Mouse (Mus musculus): Measurements from ENCODE around the gene Akap13.

Gene Akap13

DNA sequence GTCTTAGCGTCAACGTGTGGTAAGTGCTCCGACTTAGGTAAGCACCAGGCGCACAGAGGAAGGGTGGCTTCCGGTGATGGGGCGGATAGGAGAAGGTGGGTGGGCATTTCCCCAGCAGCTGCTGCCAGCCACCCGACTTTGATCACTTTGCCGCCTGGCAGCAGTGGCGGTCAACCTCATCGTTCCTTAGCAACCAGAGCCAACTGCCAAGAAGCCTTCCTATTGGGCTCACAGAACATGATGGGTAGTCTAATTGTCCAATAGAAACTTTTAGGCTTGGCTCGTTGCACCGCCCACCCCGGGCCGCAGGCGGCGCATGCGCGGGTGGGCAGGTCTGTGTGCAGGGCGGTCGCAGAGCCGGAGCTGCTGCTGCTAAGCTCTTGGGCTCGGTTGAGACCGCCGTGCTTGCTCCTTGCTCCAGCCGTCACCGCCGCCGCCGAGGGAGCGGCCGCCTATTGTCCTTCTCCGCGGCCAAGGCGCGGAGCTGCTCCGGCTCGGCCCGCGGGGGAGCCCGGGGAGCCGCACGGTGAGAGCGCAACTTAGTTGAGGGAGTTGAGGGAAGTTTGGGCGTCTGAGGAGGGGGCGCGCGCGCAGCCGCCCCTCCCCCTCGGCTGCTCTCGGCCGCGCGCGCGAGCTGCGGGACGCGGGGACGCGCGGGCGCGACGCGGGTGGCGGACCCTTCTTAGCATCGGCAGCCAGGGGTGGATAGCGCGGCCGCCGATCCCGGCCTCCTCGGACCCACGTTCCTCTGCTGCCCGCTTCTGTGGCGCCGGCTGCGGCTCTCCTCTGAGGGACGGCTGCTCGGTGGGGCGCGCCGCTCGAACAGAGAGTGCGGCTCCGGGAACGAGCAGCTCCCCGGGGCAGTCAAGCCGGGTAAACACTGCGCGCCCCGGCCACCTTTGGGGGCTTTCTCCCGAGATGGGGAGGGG lies at the start of gene Akap13:
Gene Akap13, plus strand, starts transcription at position 312 of the 929 bp plus-strand sequence.
- peak; percentile 93 for DNase-seq

- no peak for DNase-seq
Measured at GRCm38 (mm10) chr7:75410641-75411040, 44.7 kb upstream of the Akap13 start.

DNA sequence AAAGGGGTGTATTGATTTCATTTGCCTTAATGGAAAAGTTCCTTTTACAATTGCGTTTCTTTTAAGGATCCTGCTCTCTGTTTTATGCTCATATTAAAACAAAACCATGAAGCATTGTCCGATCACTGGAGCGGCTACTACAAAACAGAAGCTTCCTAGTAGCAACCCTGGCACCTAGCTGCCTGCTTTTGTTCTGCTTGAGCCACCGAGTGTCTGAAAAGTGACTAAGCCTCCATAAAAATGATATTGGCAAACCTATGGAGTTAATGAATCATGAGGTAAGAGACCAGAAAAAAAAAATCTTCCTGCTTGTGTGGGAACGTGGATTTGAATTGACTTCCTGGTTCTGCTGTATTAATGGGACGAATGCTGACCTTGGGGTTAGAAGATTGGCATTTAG lies 44.1 kb upstream of the Akap13 start:
- no peak for DNase-seq

DNA sequence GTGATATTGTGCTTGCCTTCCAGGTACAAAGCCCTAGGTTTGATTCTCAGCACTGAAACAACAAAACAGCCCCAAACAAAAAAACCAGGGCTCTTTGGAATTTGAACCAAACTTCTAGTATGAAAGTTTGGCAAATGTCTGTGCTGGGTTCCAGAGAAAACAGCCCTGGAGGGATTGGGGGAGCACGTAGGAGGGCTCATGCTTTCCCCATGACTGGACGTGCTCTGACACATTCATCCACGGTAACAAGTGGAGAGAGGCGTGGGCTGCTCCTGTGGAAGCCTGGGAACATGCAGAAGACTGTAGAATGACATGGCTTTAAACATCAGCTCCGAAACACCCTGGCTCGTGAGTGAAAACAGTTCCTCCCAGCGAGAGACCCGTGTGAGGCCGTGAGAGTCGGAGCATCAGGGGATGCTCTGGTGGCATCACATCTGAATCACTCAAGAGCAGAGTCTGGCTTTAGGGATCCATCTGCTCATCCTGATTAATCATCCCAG lies 43.3 kb upstream of the Akap13 start:
- DNase-seq, result no peak

DNA sequence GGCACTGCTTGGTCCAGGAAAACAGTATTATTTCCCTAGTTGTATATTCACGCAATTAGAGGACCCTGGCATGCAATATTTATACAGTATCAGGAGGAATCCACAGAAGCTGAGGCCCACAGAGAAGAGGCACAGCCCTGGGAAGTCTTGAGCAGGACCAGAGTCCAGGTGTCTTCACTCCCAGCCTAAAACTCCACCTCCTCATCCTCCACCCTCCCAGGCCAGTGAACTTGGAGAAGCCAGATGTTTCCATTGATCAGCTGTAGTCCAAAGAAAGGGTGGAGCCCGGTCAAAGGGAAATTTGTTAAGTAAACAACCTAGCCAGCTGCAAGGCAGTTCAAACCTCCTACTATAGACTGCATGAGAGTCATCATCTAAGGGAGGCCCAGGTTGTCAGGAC lies 42.8 kb upstream of the Akap13 start:
- no peak for DNase-seq

GRCm38 (mm10) chr7:75413903-75414302 lies 41.4 kb upstream of the Akap13 start:
- peak; percentile 10 for DNase-seq

DNA sequence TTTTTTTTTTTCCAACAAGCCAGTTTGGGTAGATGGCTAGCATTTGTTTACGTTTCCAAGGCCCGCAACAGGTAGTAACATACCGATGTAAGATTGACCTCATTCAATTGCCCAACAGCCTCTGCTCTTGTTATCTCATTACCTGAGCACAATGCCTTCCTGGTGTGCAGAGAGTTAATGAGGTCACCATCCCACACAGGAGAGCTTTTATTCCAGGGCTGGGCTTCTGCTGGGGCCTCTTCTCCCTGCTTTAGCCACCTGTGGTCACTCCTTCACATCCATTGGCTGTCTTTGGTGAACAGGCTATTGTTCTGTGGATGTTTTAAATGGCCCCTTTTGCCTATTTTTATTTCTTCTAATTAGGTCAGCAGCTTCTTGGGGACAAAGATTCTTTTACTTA lies 41.0 kb upstream of the Akap13 start:
- no peak for DNase-seq

DNA sequence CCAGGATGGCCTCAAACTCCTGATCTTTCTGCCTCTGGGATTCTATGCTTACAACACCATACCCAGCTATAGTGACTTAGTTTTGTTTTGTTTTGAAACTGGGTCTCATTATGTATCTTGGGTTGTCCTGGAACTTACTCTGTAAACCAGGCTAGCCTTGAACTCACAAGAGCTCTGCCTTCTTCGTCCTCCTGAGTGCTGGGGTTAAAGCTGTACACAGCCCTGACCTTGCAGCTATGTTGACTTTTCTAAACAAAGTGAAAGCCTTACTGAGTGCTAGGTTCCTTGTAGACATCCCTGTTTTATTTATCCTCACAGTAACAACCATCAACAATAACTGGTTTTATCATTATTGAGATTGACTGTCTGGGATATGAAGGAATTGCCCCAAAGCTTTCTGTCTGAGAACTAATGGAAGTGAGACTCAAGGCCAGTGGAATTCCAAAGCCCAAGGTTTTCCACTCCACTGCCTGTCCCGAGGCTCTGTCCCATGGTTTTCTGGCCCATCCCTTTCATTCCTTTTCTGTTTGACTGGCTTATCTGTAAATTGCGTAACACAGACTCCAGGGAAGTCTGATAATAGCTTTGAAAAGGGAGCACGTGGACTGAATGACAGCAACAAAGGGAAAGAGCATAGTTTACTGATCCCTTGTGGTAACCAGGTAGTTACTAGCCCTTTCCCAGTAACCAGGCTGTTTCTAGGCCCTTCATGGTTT lies 40.0 kb upstream of the Akap13 start:
- DNase-seq, result no peak

DNA sequence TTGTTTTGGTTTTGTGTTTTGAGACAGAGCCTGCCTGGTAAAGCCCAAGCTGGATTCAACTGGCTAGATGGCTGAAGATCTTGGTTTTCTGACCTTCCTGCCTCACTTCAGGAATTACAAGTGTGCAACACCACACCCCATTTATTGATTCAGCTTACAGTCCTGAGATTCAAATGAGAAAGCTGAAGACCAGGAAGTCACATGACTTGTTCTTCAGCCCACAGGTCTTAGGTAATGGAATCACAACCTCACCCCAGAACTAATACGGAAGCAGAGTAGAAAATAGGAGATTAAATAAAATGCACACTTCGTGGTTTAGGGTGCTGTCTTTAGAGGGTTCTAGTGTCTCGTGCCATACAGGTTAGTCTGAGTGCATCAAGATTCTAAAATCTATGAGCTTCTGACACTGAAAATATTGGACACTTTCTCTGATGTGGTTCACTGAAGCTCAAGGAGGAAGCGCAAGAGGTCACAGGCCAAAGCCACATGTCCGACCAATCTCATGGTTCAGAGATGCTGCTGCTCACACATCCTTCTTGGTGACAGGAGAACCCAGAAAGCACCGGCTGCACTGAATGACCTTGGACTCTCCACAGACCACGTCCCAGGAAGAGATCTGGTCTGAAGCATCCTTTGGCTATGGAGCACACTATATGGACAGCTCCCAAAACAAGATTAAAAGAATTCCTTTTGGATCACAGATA lies 39.3 kb upstream of the Akap13 start:
- DNase-seq, result no peak

DNA sequence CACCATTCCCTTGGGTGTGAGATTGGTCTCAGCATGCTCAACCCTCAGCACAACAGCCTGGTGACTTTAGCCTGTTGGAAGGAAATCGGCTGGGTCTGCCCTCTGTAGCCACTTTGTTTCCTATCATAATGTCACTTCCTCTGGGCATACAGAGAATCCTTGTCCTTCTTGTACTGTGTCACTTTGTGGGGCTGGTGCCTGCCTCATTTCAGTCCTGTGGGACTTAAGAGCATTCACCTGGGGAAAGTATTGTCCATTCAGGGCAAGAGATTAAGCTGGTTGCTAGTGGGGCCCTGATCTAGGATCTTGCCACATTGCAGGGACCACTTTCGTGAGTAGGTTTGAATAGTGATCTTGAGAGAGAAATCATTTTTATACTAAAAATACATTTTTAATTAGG lies 34.4 kb upstream of the Akap13 start:
- DNase-seq, result no peak

GRCm38 (mm10) chr7:75424121-75424520 lies 31.2 kb upstream of the Akap13 start:
- DNase-seq, result no peak

GRCm38 (mm10) chr7:75427322-75427721 lies 28.0 kb upstream of the Akap13 start:
- DNase-seq, result no peak

DNA sequence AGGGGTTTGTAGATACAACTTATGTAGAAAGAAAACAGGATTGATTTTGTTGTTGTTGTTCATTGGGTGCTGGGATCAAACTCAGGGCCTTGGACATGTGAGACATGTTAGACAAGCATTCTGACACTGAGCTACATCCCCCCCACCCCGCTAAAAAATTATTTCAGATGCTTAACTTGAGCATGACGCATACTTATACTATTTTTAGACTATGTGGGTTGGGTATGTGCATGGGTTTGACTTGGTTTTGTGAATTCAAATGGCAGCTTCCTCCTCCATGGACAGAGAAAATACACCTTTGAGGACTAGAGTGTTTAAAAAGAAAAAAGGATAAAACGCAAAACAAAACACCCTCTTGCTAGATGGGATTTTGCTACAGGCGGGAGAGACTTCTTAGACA lies 26.4 kb upstream of the Akap13 start:
- no peak for DNase-seq

DNA sequence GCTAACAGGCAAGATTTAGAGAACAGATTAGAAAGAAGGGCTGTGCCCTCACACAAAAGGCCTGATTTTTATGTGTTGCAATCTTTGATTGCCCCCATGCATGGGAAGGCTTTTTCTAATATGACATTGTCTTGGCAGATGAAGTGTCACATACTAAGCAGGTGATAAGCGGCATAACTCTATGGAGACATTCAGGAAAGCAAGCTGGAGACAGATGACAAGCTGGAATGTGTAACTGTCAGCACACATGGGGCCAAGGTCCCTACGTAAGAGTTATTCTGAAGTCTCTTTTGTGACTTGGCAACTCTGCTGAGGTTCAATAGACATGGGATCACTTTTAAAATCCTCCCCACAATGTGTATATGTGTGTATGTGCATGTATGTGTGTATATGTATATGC lies 24.8 kb upstream of the Akap13 start:
- no peak for DNase-seq

GRCm38 (mm10) chr7:75431043-75431442 lies 24.3 kb upstream of the Akap13 start:
- no peak for DNase-seq

DNA sequence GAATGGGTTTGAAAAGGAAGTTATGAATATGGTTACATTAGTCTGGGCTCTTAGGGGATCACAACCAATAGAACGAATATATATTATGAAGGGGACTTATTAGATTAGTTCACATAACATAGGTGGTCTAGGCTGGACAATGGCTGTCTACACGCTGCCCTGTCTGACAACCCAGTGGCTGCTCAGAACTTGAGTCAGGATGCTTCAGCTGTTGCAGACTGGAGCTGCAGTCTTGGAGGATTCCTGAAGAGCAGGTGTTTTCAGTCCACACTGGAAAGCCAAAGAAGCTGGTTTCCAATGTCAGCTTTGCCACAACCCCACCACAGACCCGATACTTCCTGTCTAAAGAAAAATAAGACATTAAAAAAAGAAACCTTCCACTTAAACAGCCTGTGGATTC lies 23.3 kb upstream of the Akap13 start:
- DNase-seq, result no peak

GRCm38 (mm10) chr7:75436413-75437174 lies 18.7 kb upstream of the Akap13 start:
- no peak for DNase-seq

- DNase-seq, result no peak
Measured at GRCm38 (mm10) chr7:75439570-75439969, 15.8 kb upstream of the Akap13 start.

DNA sequence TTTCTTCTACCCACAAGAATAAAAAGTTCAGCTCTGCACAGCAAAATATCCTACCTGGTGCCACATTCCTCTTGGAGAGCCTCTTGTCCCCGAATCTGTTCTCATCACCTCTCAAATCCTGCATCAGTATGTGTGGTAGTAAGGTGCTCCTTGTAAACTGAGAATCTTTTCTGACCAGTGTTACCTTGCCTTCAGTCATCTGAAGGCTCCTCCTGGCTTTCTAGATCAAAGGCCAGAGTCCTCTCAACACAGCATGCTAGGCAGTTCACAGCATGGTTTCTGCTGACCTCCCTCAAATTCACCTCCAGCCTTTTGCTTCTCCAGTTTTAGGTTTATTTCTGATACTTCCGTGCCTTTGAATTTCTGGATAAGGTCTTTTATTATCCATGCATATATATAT lies 15.1 kb upstream of the Akap13 start:
- no peak for DNase-seq

DNA sequence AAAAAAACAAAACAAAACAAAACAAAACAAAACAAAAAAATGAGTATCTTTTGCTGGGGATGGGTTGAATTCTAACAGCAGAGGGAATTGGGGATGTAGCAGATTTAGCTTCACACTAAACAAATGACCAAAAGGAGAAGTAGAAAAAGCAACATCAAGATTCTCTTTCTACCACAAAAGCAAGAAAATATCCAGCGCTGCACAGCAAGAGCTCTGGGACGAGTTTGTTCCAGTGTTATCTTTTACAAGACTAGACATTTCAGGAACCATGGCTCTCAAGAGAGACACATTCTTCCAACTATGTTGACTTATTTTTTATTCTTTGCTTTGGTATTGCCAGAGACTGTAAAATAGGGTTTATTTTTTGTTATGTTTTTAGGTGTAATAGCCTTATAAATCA lies 13.4 kb upstream of the Akap13 start:
- no peak for DNase-seq

DNA sequence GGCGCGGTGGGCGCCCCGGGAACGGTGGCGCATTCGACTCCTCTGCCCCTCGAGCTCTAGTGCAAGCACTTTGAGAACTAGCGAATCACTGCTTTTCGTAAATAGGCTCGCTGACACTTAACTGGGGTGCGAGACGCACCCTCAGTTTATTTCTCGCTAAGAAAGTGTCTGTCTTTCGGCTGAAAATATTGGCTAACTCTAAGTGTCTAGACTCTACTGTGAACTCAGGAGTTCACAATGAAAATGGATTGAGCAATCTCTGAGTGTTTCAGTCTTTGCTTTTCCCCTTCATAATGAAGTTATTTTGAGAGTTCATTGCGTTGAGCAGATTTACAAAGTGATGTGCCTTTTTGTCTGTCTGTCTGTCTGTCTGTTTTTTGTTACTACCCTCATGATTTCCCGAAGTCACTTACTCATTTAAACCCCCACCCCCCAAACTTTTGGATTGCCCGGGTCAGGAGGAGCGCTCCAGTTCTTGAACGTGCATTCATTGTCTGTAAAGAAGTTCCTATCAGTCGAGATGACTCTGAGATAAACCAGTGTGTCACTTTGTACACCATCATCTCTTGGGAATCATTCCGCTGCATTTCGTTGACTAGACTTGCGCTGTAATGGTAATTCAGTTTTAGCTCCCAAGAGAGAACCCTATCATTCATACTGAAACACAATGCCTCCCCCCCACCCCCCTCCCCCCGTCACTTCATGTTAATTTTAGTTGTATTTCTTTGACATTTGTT lies 986 bp downstream of the Akap13 start:
- no peak for DNase-seq

GRCm38 (mm10) chr7:75460290-75460689 lies 5.0 kb downstream of the Akap13 start:
- DNase-seq, result no peak

Data from liver (tissue).